In the genomic region with DNA sequence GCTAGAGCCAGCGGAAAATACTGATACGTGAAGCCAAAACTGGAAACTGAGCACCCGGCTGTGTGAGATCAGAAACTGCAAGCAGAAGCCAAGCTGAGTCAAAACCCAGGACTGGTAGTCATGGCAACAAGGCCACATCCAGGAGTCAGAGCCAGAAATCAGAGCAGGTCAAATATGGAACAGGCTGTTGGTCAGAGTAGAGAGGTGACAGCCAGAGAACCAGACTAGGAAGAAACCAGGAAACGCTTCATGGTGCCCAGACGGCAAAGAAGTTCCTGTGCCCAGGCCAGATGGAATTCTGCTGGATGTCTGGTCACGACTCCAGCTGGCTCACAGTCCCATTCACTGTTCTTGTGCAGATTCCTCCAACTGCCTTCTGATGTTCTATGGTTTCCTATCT, we compare ENCODE assay signal across 9 mouse cellular contexts.
DNase-seq lines count a peak whose midpoint lies in the region; ATAC-seq and TF ChIP-seq lines count a peak whose summit lies in the region.
"Had no signal": no experiment of that assay in that cellular context is flagged by ENCODE, and none has a peak within 500 bp of the region (broad histone marks: within the 10 kb centered on the region; RNA-seq: fewer than 3 reads in every experiment).

No protein-coding gene starts in this region.

- no peak for ATAC-seq in lung, postnatal 0 days
- ATAC-seq in hindbrain, embryonic 15.5 days (ENCODE audit: low FRiP score, low read depth): peak; percentile 92

- no peaks in the 10 kb centered on the region for H3K36me3 ChIP-seq in lung, postnatal 0 days (ENCODE audit: insufficient read depth, low read length)
- H3K36me3 ChIP-seq in hindbrain, embryonic 15.5 days: no peaks in the 10 kb centered on the region

- DNase-seq in lung, postnatal 10 days: peak; percentile 29
- DNase-seq in lung, postnatal 0 days (ENCODE audit: low spot score): no peak
- DNase-seq in embryo, embryonic 9.5 days (ENCODE audit: extremely low spot score): peak; percentile 8
- DNase-seq in lung, postnatal 36 days: peak; percentile 36
- no peak for DNase-seq in testis, postnatal 14 days (ENCODE audit: low spot score)
- no peak for DNase-seq in B cell, adult 2 months
- DNase-seq in thymus, postnatal 4 days: no peak

- H3K4me3 ChIP-seq in lung, postnatal 0 days (ENCODE audit: low read depth, low read length): no peak overlapping the region
- H3K4me3 ChIP-seq in hindbrain, embryonic 15.5 days: no peak overlapping the region
- H3K4me3 ChIP-seq: erythroblast, embryonic 14.5 days had no signal

- H3K27ac ChIP-seq in lung, postnatal 0 days (ENCODE audit: low read length): no peak overlapping the region
- H3K27ac ChIP-seq in hindbrain, embryonic 15.5 days (replicated peaks): no peak overlapping the region

- TF ChIP-seq CTCF in lung, postnatal 0 days (IDR thresholded peaks at IDR 0.05): no peak

- no peak overlapping the region for H3K4me2 ChIP-seq in lung, postnatal 0 days (replicated peaks; ENCODE audit: low read depth, low read length)
- no peak overlapping the region for H3K4me2 ChIP-seq in hindbrain, embryonic 15.5 days

- H3K4me1 ChIP-seq in lung, postnatal 0 days (ENCODE audit: insufficient read depth, low read depth, low read length): no peaks in the 10 kb centered on the region
- no peaks in the 10 kb centered on the region for H3K4me1 ChIP-seq in hindbrain, embryonic 15.5 days (replicated peaks)

- no peak for TF ChIP-seq EP300 in lung, postnatal 0 days (IDR thresholded peaks at IDR 0.05)

- H3K9me3 ChIP-seq in lung, postnatal 0 days (ENCODE audit: low read length): no peaks in the 10 kb centered on the region
- no peaks in the 10 kb centered on the region for H3K9me3 ChIP-seq in hindbrain, embryonic 15.5 days

- no peaks in the 10 kb centered on the region for H3K27me3 ChIP-seq in lung, postnatal 0 days (replicated peaks; ENCODE audit: insufficient read depth, low read length)
- no peaks in the 10 kb centered on the region for H3K27me3 ChIP-seq in hindbrain, embryonic 15.5 days

- WGBS in lung, postnatal 0 days: 49% methylated on average over 6 of the region's 6 CpGs
- WGBS in hindbrain, embryonic 15.5 days: 38% methylated on average over 6 of the region's 6 CpGs

- no peak overlapping the region for H3K9ac ChIP-seq in lung, postnatal 0 days (replicated peaks; ENCODE audit: low read depth)
- H3K9ac ChIP-seq in hindbrain, embryonic 15.5 days: no peak overlapping the region

Comparison
In these comparisons a context has a peak if more than half of its experiments do, and no peak if none do; other contexts are left out.
1. DNase-seq: peak in lung, postnatal 10 days (single experiment), embryo, embryonic 9.5 days (single experiment) and lung, postnatal 36 days (single experiment); none in lung, postnatal 0 days (single experiment), testis, postnatal 14 days (single experiment), B cell, adult 2 months (0 of 2) and thymus, postnatal 4 days (single experiment).